In the genomic region with DNA sequence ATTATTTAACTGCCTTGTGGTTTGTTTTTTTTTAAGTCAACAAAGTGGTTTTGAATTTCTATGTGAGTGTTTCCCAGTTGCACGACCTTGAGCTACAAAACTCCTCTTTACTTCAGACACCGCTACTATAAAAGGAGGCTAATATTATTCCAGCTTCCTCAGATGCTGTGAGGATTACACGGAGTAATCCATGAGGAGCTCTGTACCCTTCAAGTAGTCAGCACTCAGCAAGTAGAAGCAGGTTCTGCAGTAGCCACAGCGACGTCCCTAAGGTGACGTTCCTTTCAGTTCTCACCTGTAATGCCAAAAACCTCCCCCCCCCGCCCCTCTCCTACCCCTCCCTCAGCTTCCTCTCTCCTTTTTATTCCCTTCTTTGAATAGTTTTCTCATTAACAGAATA, we compare ENCODE assay signal across 9 mouse cellular contexts. TPM values are rescaled to one million over a fixed set of nuclear protein-coding genes. Genes with fewer than 3 reads are reported as not detected.
A peak's percentile ranks its signal among the peaks of the same experiment; 100 is the strongest.
DNase-seq lines count a peak whose midpoint lies in the region; ATAC-seq and TF ChIP-seq lines count a peak whose summit lies in the region.
"Had no signal": no experiment of that assay in that cellular context is flagged by ENCODE, and none has a peak within 500 bp of the region (broad histone marks: within the 10 kb centered on the region; RNA-seq: fewer than 3 reads in every experiment).

No protein-coding gene starts in this region.

- H3K36me3 ChIP-seq in heart, embryonic 10.5 days, result no peaks in the 10 kb centered on the region
- peaks cover 25% of the 10 kb centered on the region for H3K36me3 ChIP-seq in G1E (replicated peaks)
- H3K36me3 ChIP-seq in hindbrain, embryonic 10.5 days, result no peaks in the 10 kb centered on the region
- no peaks in the 10 kb centered on the region for H3K36me3 ChIP-seq in liver, postnatal 0 days (replicated peaks; ENCODE audit: insufficient read depth, low read length)

- DNase-seq in heart, embryonic 10.5 days (ENCODE audit: low spot score), result peak; percentile 38
- DNase-seq in heart, postnatal 25 days (ENCODE audit: low spot score), result no peak
- DNase-seq in G1E (ENCODE audit: low spot score) (no peak), MN1 (ENCODE audit: low spot score) (no peak)
- no peak for DNase-seq in hindbrain, embryonic 10.5 days (ENCODE audit: low spot score)
- no peak for DNase-seq in liver, postnatal 0 days
- DNase-seq in right cerebral cortex, postnatal 25 days, result no peak
- DNase-seq in right cerebral cortex, postnatal 4 days, result no peak

- no peak for TF ChIP-seq EP300 in liver, postnatal 0 days (IDR thresholded peaks at IDR 0.05; ENCODE audit: low read depth)

- ATAC-seq in G1E (ENCODE audit: extremely low read depth, insufficient number of reproducible peaks, low FRiP score, poor library complexity, severe bottlenecking), result no peak
- no peak for ATAC-seq in liver, postnatal 0 days

- H3K9ac ChIP-seq in liver, postnatal 0 days (replicated peaks), result no peak overlapping the region

- WGBS in heart, embryonic 10.5 days, result 5% methylated on average over 7 of the region's 7 CpGs
- WGBS in hindbrain, embryonic 10.5 days, result 10% methylated on average over 7 of the region's 7 CpGs
- WGBS in liver, postnatal 0 days (ENCODE audit: insufficient replicate concordance), result 10% methylated on average over 7 of the region's 7 CpGs

- H3K4me1 ChIP-seq in heart, embryonic 10.5 days, result peaks cover 10% of the 10 kb centered on the region; the same call in 1 of the 2 replicates
- peaks cover 26% of the 10 kb centered on the region for H3K4me1 ChIP-seq in G1E (ENCODE audit: insufficient read depth, low read depth, low read length)
- peaks cover 18% of the 10 kb centered on the region for H3K4me1 ChIP-seq in hindbrain, embryonic 10.5 days (replicated peaks)
- 0 out of 2 replicates have a peak, but pooled peaks cover 4% of the 10 kb centered on the region for H3K4me1 ChIP-seq in liver, postnatal 0 days (ENCODE audit: insufficient read depth)

- TF ChIP-seq CTCF in G1E (IDR thresholded peaks at IDR 0.05; ENCODE audit: low read depth, low read length), result no peak
- TF ChIP-seq CTCF in liver, postnatal 0 days (IDR thresholded peaks at IDR 0.05; ENCODE audit: low read depth), result no peak

- peaks cover 5% of the 10 kb centered on the region; the same call in 1 of the 2 replicates for H3K27me3 ChIP-seq in heart, embryonic 10.5 days (ENCODE audit: insufficient read depth, poor library complexity, severe bottlenecking)
- no peaks in the 10 kb centered on the region for H3K27me3 ChIP-seq in G1E (ENCODE audit: insufficient read depth, low read length)
- 0 out of 2 replicates have a peak, but pooled peaks cover 6% of the 10 kb centered on the region for H3K27me3 ChIP-seq in hindbrain, embryonic 10.5 days (ENCODE audit: insufficient read depth, poor library complexity, severe bottlenecking)
- no peaks in the 10 kb centered on the region for H3K27me3 ChIP-seq in liver, postnatal 0 days (ENCODE audit: insufficient read depth, low read length)

- H3K27ac ChIP-seq in heart, embryonic 10.5 days, result no peak overlapping the region
- no peak overlapping the region for H3K27ac ChIP-seq in hindbrain, embryonic 10.5 days
- H3K27ac ChIP-seq in liver, postnatal 0 days (ENCODE audit: low read depth), result no peak overlapping the region

- intact Hi-C loops in heart, postnatal 25 days (cut with DNase I), result no loop called here

- H3K9me3 ChIP-seq in heart, embryonic 10.5 days, result no peaks in the 10 kb centered on the region
- no peaks in the 10 kb centered on the region for H3K9me3 ChIP-seq in G1E (replicated peaks)
- no peaks in the 10 kb centered on the region for H3K9me3 ChIP-seq in hindbrain, embryonic 10.5 days
- no peaks in the 10 kb centered on the region for H3K9me3 ChIP-seq in liver, postnatal 0 days (ENCODE audit: low read length)

- H3K4me3 ChIP-seq in heart, embryonic 10.5 days, result peak overlapping the region; percentile 96
- peak overlapping the region; percentile 99; the same call in 1 of the 2 replicates for H3K4me3 ChIP-seq in G1E (ENCODE audit: low read depth, low read length)
- peak overlapping the region; percentile 77 for H3K4me3 ChIP-seq in hindbrain, embryonic 10.5 days
- peak overlapping the region; percentile 88 for H3K4me3 ChIP-seq in liver, postnatal 0 days (ENCODE audit: low read depth, low read length)

- peak overlapping the region; percentile 94 for H3K4me2 ChIP-seq in liver, postnatal 0 days (ENCODE audit: low read depth, low read length)

RNA-seq across cellular contexts. Expression of gene Shq1, which starts 0.4 kb away (rescaled TPM):
- polyA plus RNA-seq in heart, embryonic 10.5 days (2016; fragmentation: Nextera tagmentation; extraction: Ambion mirVana), result 15.4 and 17.8 TPM in 2 replicates
- 1 to 10 TPM; 2.8 to 3.2 TPM for total RNA-seq in heart, postnatal 25 days (2021)
- 9.8 and 12.5 TPM in 2 replicates for total RNA-seq in G1E (2014; fragmentation: Nextera tagmentation)
- total RNA-seq in G1E (2017), result 17.8 and 19.7 TPM in 2 replicates
- polyA plus RNA-seq in G1E (2012), result 16.6 and 19.6 TPM in 2 replicates
- polyA plus RNA-seq in hindbrain, embryonic 10.5 days (2016; fragmentation: Nextera tagmentation; extraction: Ambion mirVana), result 19.1 and 21.2 TPM in 2 replicates
- polyA plus RNA-seq in liver, postnatal 0 days (2015; fragmentation: Nextera tagmentation; extraction: Ambion mirVana), result 6.4 TPM in 2 replicates

RNA-seq across cellular contexts. Expression of gene Gxylt2, which starts 33.1 kb away (rescaled TPM):
- polyA plus RNA-seq in heart, embryonic 10.5 days (2016; fragmentation: Nextera tagmentation; extraction: Ambion mirVana), result 0.74 and 1.3 TPM in 2 replicates
- 1 to 10 TPM; 3.5 to 4.7 TPM for total RNA-seq in heart, postnatal 25 days (2021)
- total RNA-seq in G1E (2014; fragmentation: Nextera tagmentation) (not detected in 2 replicates), G1E (2017) (under 0.01 and 0.22 TPM in 2 replicates)
- not detected in 2 replicates for polyA plus RNA-seq in G1E (2012)
- polyA plus RNA-seq in hindbrain, embryonic 10.5 days (2016; fragmentation: Nextera tagmentation; extraction: Ambion mirVana), result 2.4 and 3.1 TPM in 2 replicates
- 0.01 and 0.06 TPM in 2 replicates for polyA plus RNA-seq in liver, postnatal 0 days (2015; fragmentation: Nextera tagmentation; extraction: Ambion mirVana)
- total RNA-seq: megakaryocyte progenitor cell, adult 5-6 weeks had no signal
